Mouse (Mus musculus) CH12.LX (cell line): ENCODE results near the gene Ifit3.

Source experiments
- CTCF ChIP-seq, 2 experiments: IDR thresholded peaks in 1 of 2; conservative IDR thresholded peaks in 1 of 2; 2 replicates each; pipeline ENCODE4 v1.5.1; 2011 to 2012; ENCODE audit warnings: low read depth in 2 of 2, low read length in 2 of 2, improper control_type of control experiment in 1 of 2, inconsistent platforms in 1 of 2, mild to moderate bottlenecking in 1 of 2, moderate library complexity in 1 of 2
- IRF4 ChIP-seq: IDR thresholded peaks from 2 replicates; pipeline ENCODE4 v1.6.1; 2014; ENCODE audit warnings: low read depth, mild to moderate bottlenecking, inconsistent platforms, low read length, improper control_type of control experiment
- MEF2A ChIP-seq: IDR thresholded peaks from 2 replicates; pipeline ENCODE4 v1.6.1; 2014; ENCODE audit warnings: low read depth, mild to moderate bottlenecking, inconsistent platforms, low read length, improper control_type of control experiment, borderline replicate concordance
- POLR2A ChIP-seq: IDR thresholded peaks from 2 replicates; pipeline ENCODE4 v1.6.1; 2011; ENCODE audit warnings: low read depth, mild to moderate bottlenecking, improper control_type of control experiment, low read length

DNA sequence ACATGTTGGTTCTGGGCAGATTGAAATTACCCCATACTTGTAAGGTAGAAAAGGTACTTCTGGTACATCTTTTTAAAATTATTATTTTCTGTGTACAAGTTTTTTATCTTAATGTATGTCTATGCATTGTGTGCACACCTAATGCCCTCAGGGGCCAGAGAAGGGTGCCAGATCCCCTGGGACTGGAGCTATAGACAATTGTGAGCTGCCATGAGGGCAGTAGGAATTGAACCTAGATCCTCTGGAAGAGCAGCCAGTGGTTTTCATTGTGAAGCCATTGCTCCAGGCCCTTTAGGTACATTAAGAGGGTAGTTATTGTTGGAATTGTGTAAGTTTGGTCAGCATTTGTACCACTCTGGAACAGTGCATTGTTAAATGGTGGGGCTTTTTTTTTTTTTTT lies 29.3 kb upstream of the Ifit3 start:
- TF ChIP-seq CTCF (conservative IDR thresholded peaks at IDR 0.05 in 1 of 2, IDR thresholded peaks at IDR 0.05 in 1 of 2; ENCODE audit: low read depth in 2 of 2, low read length in 2 of 2) (no peak), POLR2A (no peak), IRF4 (no peak), MEF2A (no peak)
